Mouse (Mus musculus) stomach, adult 2 months (tissue): ENCODE results near the gene Akr1c6. TPM values are rescaled to one million over a fixed set of nuclear protein-coding genes. Genes with fewer than 3 reads are reported as not detected.

Experiments
- polyA plus RNA-seq: library from polyadenylated mRNA; depleted of rRNA; stranded (reverse); fragments of >200 nt; gene quantifications from 2 replicates; pipeline ENCODE4 v1.2.3, GENCODE M21; 2012; rRNA removed

Gene Akr1c6
- 0.13 TPM in 1 of 2 replicates, not detected in the other for polyA plus RNA-seq

GRCm38 (mm10) chr13:4434006-4434405, at the start of gene Akr1c6:
Gene Akr1c6 (plus strand): TSS chr13:4434306.

Other genes with a start within 250 kb of the Akr1c6 start
- gene Akr1c13, start 243.2 kb upstream of the Akr1c6 start, polyA plus RNA-seq = 2.2 and 4.8 TPM in 2 replicates
- gene Akr1c19, start 205.6 kb upstream of the Akr1c6 start, polyA plus RNA-seq = 1.5 and 2.3 TPM in 2 replicates
- gene Akr1c12, start 154.9 kb upstream of the Akr1c6 start, polyA plus RNA-seq = 1.6 and 3.8 TPM in 2 replicates
- not detected in 2 replicates for gene Akr1c20, start 89.0 kb downstream of the Akr1c6 start, polyA plus RNA-seq
- gene Akr1c21, start 139.8 kb downstream of the Akr1c6 start, polyA plus RNA-seq = not detected in 2 replicates
- 0.36 and 0.39 TPM in 2 replicates for gene Akr1e1, start 174.9 kb downstream of the Akr1c6 start, polyA plus RNA-seq